Mouse (Mus musculus) urinary bladder, postnatal 4 days (tissue): ENCODE measurements around the gene Ppm1l.
"Not testable (repeated sequence)": the region's sequence is repeated elsewhere in the genome, so short reads cannot be mapped to it uniquely, and the experiment has no call there.

Experiments used
- DNase-seq, 2 experiments: peaks; one replicate each; pipeline ENCODE4 v3.0.0; 2021 to 2022; ENCODE audit warnings: low spot score in 2 of 2

The Ppm1l gene

DNA sequence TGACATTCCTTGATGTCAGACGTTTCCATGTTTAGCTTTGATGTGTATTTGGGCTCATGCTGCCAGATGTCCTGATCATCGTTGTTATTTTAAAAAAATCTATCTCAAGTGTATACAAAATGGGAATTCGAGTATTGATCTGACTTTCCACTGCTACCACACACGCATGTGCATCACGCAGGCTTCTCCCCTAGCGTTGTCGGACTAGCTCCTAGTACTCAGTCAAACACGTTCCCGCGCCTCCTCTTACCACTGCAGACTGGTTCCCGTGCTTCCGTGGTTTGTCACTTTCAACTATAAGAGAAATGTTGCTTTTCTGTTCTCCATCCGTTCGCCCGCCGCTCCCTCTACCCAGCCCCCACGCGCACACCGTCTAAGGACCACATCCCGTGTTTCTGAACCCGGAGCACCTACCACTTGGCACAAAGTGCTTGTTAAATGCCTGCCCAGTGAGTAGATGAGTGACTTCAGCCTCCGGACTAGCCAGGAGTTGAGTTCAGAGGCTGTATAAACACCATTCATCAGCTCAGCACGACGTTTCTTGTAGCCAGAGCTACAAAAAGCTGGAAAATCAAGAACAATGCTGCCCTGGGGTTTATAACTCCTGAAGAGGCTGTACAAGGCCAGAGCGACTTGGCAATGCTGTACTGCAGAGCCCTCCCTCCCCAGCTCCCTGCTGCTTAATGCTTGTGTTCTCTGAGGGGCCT is 219.4 kb downstream of the Ppm1l start:
- no peak for DNase-seq

DNA sequence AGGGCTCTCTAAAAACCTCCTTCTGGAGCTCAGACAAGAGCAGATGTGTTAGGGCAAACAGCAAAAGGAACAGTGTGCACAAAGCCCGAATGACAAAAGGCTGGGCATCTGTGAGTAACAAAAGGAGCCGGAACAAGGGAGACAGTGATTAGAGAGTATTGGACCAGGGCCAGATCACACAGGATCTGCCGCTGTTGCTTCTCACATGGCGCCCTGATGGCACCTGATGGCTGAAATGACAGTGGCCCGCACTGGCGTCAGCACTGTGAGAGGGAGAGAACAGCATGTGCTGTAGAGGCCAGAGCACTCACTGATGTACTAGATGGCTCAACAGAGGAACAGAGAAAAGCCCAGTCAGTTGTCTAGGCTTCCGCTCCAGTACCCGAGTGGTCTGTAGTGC is 226.3 kb downstream of the Ppm1l start:
- DNase-seq = no peak

DNA sequence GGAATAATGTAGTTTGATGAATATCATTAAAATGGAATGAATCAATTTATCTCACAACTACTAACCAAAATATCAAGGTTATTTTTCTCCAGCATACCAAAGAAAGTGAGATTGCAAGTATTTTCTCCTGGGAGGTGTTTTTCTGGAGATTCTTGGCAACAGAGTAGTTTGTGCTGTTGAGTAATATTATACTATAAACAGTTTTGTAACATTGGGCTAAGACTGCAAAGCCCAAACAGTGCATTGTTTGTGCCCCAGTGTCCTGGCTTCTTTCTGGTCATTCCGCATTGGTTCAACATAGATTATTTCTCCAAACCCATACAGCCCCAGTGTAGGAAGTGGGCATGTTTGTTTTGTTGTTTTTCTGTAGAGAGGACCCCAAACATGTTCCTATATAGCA is 227.1 kb downstream of the Ppm1l start:
- DNase-seq = no peak

DNA sequence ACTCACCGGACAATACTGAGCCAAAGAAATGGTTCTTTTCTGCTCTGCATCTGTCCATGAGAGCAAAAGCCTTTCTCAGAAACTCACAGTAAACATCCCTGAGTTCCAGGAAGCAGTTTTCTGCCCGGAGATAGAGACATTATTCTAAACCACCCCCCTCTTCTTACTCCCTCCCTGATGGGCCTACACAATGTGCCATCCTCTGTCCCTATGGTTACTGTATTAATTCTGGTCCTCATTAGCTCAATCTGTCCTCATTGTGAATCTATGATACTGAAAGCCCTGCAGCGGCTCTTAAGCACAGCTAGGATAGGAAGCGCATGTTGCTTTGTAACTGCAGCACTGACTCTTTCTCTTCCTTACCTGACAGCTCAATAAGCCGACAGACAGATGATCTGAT is 228.4 kb downstream of the Ppm1l start:
- no peak for DNase-seq

DNA sequence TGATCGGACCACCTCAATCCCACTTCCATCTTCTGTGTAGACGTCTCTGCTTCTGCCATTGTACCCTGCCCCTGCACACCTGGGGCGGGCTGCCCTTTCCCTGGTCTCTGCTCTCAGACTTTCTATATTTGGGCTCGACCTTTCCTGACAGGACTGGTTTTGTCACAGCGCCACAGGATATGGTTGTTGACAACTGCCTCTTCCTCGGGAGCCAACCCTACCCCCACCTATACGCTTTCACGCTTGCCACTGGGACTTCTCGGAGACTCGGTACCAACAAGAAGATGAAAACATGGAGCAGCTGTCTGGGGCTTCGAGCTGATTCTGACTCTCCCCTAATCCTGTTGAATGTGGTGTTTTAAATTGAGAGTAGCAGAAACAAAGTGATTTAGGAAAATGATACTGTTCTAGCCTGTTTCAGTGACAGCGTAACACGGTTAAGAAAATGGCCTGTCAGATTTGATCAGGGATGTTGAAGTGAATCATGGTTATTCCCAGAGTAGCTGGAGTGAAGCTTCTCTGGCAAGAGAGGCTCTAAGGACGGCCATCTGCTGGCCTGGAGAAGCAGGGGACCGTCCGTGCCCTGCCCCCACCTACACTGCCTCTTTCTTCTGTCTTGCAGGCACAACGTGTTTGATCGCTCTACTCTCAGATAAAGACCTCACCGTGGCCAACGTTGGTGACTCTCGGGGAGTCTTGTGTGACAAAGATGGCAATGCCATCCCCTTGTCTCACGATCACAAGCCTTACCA is 232.2 kb downstream of the Ppm1l start:
- no peak for DNase-seq

DNA sequence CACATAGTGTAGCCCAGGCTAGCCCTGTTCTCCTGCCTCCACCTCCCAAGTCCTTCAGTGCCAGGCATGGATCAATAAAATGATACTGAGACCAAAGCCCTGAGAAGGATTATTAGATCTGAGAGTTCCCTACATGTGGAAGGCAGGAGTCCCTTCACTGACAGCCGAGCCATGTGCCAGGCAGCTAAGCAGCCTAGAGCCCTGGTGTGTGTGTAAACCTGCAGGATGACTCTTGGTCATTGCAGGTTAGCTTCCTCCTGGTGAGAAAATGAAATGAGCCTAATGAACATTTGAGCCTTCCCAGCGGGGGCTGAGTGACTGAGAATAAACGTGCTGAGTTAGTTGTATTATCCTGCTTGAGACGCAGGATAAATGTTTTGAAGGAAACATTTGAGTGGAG is 232.9 kb downstream of the Ppm1l start:
- no peak for DNase-seq

DNA sequence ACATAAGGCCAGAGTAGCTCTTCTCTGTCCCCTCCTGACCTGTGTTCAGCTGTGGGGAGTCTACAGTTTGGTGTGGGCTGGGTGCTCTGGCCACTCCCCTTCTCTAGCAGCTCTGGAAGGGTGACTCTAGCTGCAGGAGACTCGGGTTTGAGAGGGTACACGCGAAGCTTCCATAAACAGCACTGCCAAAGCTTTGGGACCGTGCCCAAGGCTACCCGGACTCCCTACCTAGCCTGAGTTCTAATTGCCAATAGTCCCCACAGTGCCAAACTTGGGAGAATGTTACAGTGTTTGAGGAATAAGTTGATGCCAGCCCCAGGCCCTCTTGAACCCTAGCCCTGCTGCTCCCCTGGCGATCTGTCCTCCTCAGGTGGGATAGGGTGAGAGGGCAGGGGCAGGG is 238.8 kb downstream of the Ppm1l start:
- DNase-seq = no peak

DNA sequence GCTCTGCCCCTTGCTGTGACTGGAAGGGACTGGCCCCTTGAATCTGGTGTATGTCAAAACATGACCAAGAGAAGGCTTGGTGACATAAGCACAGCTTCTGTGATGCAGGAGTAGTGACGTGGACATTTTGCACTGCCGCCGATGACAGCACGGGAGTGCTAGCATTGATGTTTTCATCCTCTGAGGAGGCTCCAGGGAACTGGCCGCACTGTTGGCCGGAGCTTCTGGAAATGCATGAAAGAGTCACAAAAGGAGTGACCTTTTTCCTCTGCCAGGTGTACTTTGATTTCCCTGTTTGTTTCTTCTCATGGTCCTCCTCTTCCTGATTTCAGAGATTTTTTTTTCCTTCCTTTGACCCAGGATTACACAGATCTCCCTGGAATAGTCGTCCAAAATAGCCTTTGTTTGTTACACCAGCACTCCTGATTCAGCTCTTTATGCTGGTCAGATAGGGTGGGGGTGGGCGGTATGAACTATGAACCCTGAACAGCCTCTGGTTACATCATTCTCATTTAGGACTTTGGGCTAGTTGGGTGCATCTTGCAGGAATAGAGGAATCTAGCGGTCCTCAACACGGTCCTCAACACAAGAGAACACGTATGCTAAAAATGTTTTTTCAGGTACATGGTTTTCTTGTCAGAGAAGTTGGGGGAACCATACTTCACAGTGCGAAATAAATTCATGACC is 239.6 kb downstream of the Ppm1l start:
- no peak for DNase-seq

DNA sequence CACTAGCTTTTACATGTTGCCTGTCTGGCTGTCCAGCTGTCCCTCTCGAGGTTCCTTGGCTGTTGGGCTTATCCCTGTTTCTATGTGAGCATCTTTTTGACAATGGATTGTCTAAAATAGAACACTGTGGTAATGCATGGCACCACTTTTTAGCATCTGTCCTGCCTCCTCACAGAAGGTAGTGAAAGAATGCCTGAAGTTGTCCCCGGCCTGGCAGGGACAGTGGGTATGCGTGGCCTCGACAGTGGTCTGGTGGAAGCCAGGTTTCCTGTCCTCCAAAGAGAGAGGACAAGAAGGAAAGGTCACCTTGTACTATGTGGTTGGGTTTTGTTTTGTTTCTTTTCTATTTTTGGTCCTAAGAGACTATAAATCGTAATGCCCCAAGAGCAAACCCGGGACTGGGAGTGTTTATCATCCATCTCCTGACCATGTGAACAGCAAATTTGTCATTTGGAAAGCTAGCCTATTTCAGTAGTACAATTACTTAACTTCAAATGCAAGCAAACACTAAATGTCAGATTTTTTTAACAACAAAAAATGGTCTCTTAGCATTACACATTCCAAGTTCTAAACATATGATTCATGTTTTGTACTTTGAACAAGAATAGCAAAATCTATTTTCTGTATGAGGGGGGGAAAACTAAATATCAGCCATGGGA is 242.8 kb downstream of the Ppm1l start:
- no peak for DNase-seq

DNA sequence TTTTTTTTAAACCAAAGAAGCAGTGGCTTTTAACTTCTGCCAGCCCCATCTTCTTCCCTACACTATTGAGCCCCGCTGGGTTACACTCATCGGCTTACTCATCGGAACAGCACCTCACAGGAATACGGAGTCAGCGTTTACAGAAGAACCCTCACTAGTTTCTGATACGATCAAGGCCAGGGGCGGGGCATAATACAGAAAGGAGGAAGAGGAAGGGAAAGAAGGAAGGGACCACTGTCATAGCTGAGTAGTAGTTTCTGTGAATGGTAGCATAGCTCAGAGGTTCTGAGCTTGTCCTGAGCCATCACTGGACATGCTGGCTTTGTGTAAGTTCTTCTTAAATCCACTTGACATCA is 243.3 kb downstream of the Ppm1l start:
- DNase-seq = no peak

DNA sequence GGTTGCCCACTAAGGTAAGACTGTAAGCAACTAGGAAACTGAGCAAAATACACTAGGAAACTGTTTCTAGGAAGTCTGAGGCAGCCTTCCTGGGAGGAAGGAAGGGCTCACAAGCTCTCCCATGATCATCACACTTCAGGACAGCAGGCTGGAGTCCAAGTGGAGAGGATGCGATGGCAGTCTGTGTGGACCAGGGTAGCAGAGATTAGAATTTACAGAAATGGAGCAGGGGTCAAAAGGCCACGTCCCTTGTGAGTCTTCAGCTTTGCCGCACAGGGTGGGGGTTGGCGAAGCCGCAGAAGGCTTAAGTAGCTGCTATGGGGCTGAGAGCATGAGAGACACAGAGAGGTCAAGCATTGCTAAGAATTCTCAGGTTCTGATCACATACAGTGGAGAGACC is 245.0 kb downstream of the Ppm1l start:
- no peak for DNase-seq

DNA sequence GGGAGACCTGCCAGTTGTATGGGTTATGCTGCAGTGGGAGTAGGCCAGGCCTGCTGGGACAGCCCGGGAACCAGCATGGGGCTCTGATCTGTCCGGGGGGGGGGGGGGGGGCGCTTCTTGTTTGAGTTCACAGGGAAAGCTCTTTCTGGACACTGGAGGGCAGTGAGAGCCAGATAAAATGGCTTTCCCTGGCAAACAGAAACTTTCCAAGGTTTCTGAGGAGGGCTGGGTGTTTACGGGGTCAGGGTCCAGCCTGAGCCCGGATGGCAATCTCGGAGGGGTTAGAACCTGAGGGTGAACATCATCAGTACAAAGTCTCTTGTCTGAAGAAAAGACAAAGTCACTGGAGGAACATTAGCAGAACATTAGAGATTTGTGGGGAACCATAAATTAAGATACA is 246.7 kb downstream of the Ppm1l start:
- no peak for DNase-seq

DNA sequence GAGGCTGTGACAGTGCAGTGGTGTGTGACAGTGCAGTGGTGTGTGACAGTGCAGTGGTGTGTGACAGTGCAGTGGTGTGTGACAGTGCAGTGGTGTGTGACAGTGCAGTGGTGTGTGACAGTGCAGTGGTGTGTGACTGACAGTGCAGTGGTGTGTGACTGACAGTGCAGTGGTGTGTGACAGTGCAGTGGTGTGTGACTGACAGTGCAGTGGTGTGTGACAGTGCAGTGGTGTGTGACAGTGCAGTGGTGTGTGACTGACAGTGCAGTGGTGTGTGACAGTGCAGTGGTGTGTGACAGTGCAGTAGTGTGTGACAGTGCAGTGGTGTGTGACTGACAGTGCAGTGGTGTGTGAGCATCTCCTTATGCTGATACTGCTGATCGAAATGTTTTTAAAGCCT is 248.9 kb downstream of the Ppm1l start:
- not testable (repeated sequence) for DNase-seq

DNA sequence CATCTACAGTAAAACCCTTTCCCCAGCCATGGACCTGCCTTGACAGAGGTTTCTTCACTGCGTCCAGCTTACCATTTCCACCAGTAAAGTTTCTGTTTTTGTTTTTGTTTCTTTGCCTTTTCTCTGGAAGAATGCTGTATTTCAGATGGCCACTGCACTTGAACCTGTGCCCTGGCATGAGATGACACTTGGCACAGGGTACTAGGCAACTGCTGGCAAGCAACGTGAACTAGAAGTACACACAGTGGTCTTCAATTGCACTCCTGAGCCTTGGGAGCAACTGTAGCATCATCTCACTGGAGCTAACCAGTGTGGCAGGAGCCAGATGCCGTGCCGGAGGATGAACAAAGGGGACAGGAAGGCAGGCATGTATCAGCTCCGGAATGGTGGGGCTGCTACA is 255.9 kb downstream of the Ppm1l start:
- no peak for DNase-seq

DNA sequence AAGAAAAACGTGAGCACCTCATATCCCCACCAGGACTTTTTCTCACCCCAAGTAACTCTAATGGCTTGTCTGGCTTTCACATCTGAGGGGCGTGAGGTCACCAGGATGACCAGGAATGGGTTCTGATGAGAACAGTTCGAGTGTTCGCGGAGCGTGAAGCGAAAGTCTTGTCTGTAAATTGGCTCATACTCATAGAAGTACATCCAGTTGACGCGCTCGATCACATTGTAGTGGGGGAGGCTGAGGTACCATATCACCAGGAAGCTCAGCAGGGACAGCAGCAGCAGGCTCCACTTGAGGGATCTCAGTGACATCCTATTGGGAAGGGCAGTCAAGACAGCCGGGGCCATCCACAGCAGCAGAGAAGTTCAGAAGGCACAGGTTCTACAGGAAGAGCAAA is 258.9 kb downstream of the Ppm1l start:
- DNase-seq = no peak

DNA sequence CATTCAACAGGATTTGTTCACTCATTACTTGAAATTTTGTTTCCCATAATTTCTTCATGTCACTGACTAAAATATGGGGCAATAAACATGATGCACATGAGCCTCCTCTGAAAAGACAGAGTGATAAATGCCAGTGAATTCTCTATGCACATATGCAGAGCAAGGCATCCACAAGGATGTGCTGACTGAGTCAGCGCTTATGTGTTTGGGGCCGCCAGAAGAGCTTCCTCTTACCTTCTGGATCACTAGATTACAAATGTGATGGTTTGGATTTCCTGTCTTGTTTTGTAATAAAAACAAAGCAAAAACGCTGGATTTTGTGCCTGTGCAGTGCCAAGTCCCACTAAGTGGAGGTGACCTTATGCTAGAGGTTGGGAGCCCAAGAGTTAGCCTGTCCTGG is 260.1 kb downstream of the Ppm1l start:
- DNase-seq = no peak

DNA sequence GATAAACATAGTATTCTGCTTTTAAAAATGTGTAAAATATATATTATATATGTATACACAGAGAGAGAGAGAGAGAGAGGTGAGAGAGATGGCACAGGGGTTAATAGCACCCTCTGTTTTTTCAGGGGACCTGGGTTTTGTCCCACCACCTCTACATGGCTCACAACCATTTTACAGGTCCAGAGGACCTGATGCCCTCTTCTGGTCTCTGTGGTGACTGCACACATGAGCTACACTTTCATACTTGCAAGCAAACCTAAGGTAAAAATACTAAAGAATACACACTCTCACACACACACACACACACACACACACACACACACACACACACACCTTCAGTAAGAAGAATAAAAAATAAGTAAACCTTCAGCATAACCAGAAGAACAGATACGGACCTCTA is 262.1 kb downstream of the Ppm1l start:
- DNase-seq = no peak

DNA sequence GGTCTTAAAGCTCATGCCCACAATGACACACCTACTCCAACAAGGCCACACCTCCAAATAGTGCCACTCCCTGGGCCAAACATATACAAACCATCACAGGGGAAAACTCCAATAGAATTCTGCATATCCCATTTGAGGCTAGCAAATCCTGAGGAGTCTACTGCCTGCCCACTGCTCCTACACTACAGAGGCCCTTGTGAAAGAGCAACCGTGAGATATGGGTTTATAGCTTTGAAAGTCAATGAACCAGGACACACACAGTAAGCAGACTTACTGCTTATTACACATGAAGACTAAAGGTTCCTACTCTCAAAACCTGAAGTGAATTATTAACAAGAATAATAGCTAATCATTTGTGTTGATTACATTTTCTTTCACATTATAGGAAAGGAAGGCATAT is 267.1 kb downstream of the Ppm1l start:
- DNase-seq = no peak

DNA sequence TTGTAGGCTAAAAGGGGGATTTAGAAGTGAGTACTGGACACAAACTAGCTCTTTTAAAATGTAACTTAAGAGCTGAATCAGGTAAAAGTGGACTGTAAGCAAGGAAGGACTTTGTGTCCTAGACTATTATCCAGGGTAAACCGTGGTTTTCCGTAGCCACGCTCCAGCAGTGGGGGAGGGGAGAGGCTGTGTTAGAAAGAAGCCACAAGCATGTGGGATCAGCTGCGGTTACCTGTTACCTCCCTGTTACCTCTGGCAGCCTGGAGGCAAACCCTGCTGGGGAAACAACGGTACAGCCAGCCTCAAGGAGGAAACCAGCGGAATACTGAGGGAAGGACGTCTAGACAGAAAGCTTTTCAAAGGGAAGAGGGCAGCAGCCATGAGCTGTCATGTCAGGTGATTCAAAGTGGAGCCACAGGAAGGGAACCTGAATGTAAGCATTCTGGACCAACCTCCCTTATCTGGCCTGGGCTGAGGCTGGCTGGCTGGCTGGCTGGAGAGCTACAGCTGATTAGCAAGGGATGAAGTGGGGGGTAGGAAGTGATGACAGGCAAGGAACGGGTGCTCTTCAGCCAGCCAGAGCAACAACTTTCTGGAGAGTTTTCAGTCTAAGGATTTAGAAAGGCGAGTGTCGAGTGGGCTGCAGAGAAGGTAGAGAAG is 271.6 kb downstream of the Ppm1l start:
- no peak for DNase-seq

DNA sequence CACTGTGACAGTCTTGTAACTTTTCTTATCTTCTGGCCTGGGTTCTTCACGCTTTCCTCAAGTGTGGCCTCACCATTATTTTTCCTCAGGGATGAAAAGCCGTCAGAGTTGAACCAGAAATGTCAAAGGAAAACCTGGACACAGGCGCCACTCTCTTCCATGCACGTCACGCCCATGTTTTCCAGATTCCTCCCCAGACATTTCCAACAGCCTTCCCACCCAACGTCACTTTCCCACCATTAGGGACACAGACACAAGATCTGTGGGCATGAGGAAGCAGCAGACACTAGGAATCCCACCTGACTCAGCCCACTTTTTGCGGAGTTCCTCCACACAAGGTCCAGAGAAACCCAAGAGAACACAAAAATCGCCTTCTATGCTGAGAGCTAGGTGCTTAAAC is 276.8 kb downstream of the Ppm1l start:
- DNase-seq = no peak

DNA sequence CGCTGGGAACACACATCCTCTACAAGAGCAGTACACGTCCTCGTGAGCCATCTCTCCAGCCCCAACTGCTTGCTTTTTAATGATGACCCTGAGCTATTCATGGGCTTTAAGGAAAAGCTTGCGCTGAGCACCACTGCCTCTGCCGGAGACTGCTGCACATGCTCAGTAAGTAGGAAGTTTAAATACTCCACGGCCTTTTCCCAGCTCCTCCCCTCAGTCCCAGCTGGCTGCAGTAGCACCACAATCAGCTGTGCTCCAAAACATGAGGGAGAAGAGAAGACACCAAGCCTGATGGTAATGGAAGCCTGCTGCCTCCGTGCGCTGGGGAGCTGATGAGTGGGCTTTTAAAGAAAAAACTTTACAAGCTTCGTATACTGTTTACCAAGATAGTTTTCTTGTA is 277.4 kb downstream of the Ppm1l start:
- no peak for DNase-seq

DNA sequence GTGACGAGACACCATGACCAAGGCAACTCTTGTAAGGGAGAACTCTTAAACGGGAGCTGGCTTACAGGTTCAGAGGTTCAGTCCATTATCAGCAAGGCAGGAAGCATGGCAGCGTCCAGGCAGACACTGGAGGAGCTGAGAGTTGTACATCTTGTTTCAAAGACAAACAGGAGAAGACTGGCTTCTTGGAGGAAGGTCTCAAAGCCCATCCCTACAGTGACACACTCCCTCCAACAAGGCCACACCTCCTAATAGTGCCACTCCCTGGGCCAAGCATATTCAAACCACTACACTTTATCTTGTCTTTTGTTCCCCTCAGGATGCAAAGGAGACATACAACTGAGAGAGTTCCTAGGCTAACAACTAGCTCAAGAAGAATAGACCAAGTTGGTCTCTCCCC is 279.5 kb downstream of the Ppm1l start:
- no peak for DNase-seq
